Mouse (Mus musculus) megakaryocyte, embryonic 14.5 days (primary cell): ENCODE measurements at regions not wholly inside any gene's neighbourhood (a gene's known extent, or its start where the extent isn't known, plus 50 kb on each side); places are given as distances from the start of the nearest gene placed in this dataset.

Source experiments
- FLI1 ChIP-seq: IDR thresholded peaks from 2 replicates; pipeline ENCODE4 v1.6.1; 2012; ENCODE audit warnings: low read length, inconsistent platforms, mixed read lengths
- GATA1 ChIP-seq: IDR thresholded peaks from 3 replicates; pipeline ENCODE4 v1.6.1; 2012; ENCODE audit warnings: mixed read lengths, low read length, inconsistent platforms, borderline replicate concordance

GRCm38 (mm10) chr9:34143131-34143795 lies 342.4 kb upstream of the Kirrel3 start:
- TF ChIP-seq GATA1 (no peak), FLI1 (no peak)
